Mouse (Mus musculus) neural tube, embryonic 13.5 days (tissue): Measurements from ENCODE around the gene Axin1. TPM values are rescaled to one million over a fixed set of nuclear protein-coding genes. Genes with fewer than 3 reads are reported as not detected.

ENCODE experiments used
- ATAC-seq: fragments of 200-750 bp; cut with Nextera tagmentation; 2 replicates; pipeline ENCODE4 v1.8.0; 2017; ENCODE audit warnings: low read depth, mild to moderate bottlenecking, moderate TSS enrichment, moderate library complexity
- H3K27ac ChIP-seq: fragments of 300-500 bp; sonication (generic); replicated peaks from 2 replicates; pipeline ENCODE4 v1.5.1; 2015; ENCODE audit warnings: moderate library complexity, mild to moderate bottlenecking, inconsistent platforms
- H3K27me3 ChIP-seq: fragments of 300-500 bp; sonication (generic); 2 replicates; pipeline ENCODE4 v1.6.1; 2015; ENCODE audit warnings: mild to moderate bottlenecking, inconsistent platforms
- H3K36me3 ChIP-seq: fragments of 300-500 bp; sonication (generic); 2 replicates; pipeline ENCODE4 v1.6.1; 2015; ENCODE audit warnings: mild to moderate bottlenecking, inconsistent platforms
- H3K4me1 ChIP-seq: fragments of 300-500 bp; sonication (generic); replicated peaks from 2 replicates; pipeline ENCODE4 v1.6.1; 2015; ENCODE audit warnings: inconsistent platforms
- H3K4me2 ChIP-seq: fragments of 300-500 bp; sonication (generic); 2 replicates; pipeline ENCODE4 v1.6.1; 2015; ENCODE audit warnings: inconsistent platforms, mild to moderate bottlenecking, moderate library complexity
- H3K4me3 ChIP-seq: fragments of 300-500 bp; sonication (generic); 2 replicates; pipeline ENCODE4 v1.5.1; 2015; ENCODE audit warnings: mild to moderate bottlenecking, inconsistent platforms
- H3K9ac ChIP-seq: fragments of 300-500 bp; sonication (generic); 2 replicates; pipeline ENCODE4 v1.6.1; 2015; ENCODE audit warnings: moderate library complexity, mild to moderate bottlenecking, inconsistent platforms
- H3K9me3 ChIP-seq: fragments of 300-500 bp; sonication (generic); 2 replicates; pipeline ENCODE4 v1.6.1; 2016; ENCODE audit warnings: inconsistent platforms
- WGBS: fragments of 180-500 bp; shearing (Covaris S2); methylation state at CpG from one replicate; pipeline ENCODE4 v1.1.7; 2015; 5-methylcytosine and 5-hydroxymethylcytosine counted together
- polyA plus RNA-seq: library from polyadenylated mRNA; unstranded; fragments of >200 nt; fragmentation: Nextera tagmentation; extraction: Ambion mirVana; gene quantifications from 2 replicates; pipeline ENCODE4 v1.2.1, GENCODE M21; 2015

Gene Axin1
- polyA plus RNA-seq, 1 experiment from 2014 or later, result 11.6 TPM

DNA sequence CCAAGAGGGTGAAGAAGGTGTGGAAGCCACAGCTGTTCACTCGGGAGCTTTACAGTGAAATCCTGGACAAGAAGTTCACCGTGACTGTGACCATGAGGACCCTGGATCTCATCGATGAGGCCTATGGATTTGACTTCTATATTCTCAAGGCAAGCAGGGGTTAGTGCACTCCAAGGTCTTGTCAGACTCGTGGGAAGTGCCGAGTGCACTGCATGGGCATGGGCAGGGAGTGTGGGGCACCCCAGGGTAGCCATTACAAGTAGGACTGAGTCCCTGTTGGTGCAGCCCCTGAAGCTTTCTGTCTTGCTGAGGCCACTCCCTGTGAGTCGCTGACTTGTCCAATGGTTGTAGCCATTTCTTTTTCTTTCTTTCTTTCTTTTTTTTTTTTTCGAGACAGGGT, 13.9 kb upstream of the Axin1 start:
- ATAC-seq, result no peak
- H3K4me3 ChIP-seq, result peak overlapping the region; percentile 68
- H3K27me3 ChIP-seq, result peaks cover 3% of the 10 kb centered on the region; the same call in 1 of the 2 replicates
- no peaks in the 10 kb centered on the region for H3K9me3 ChIP-seq
- 90% methylated on average over 7 of the region's 7 CpGs for WGBS
- H3K4me2 ChIP-seq, result peak overlapping the region; percentile 92
- H3K9ac ChIP-seq, result peak overlapping the region; percentile 81
- H3K27ac ChIP-seq, result no peak overlapping the region
- H3K36me3 ChIP-seq, result peaks cover 43% of the 10 kb centered on the region
- H3K4me1 ChIP-seq, result peaks cover 21% of the 10 kb centered on the region

DNA sequence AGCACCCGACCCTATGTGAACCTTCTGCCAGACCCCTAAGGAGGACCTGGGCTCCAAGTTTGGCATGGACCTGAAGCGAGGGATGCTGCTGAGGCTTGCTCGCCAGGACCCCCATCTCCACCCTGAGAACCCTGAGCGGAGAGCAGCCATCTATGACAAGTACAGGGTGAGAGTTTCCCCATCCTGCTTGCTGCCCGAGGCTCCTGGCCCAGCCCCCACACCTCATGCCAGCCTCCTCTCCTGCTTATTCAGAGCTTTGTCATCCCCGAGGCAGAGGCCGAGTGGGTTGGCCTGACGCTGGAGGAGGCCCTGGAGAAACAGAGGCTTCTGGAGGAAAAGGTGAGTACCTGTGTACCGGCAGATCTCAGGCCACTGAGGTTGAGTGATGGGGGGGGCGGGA, 13.3 kb upstream of the Axin1 start:
- 97% methylated on average over 10 of the region's 10 CpGs for WGBS
- Histone ChIP-seq H3K27ac (no peak overlapping the region), H3K4me3 (no peak overlapping the region), H3K9me3 (no peaks in the 10 kb centered on the region), H3K36me3 (peaks cover 50% of the 10 kb centered on the region), H3K4me2 (no peak overlapping the region), H3K27me3 (no peaks in the 10 kb centered on the region), H3K9ac (no peak overlapping the region), H3K4me1 (peaks cover 21% of the 10 kb centered on the region)
- ATAC-seq, result no peak

- WGBS, result 77% methylated on average over 18 of the region's 18 CpGs
- ATAC-seq, result no peak
- no peak overlapping the region for H3K27ac ChIP-seq
These were observed 7.3 kb upstream of the Axin1 start for GRCm38 (mm10) chr17:26131062-26131732.

GRCm38 (mm10) chr17:26131856-26132853, 6.3 kb upstream of the Axin1 start:
- Histone ChIP-seq H3K36me3 (peaks cover 60% of the 10 kb centered on the region), H3K4me1 (no peaks in the 10 kb centered on the region), H3K9ac (no peak overlapping the region), H3K4me2 (no peak overlapping the region), H3K27me3 (no peaks in the 10 kb centered on the region), H3K27ac (no peak overlapping the region), H3K9me3 (no peaks in the 10 kb centered on the region), H3K4me3 (no peak overlapping the region)
- no peak for ATAC-seq
- 89% methylated on average over 18 of the region's 18 CpGs for WGBS

More at GRCm38 (mm10) chr17:26131062-26131732, 7.3 kb upstream of the Axin1 start:
- Histone ChIP-seq H3K9ac (no peak overlapping the region), H3K36me3 (peaks cover 70% of the 10 kb centered on the region), H3K4me1 (no peaks in the 10 kb centered on the region), H3K4me3 (no peak overlapping the region), H3K27me3 (no peaks in the 10 kb centered on the region), H3K9me3 (no peaks in the 10 kb centered on the region), H3K4me2 (no peak overlapping the region)

GRCm38 (mm10) chr17:26137106-26137750, 1.3 kb upstream of the Axin1 start:
- no peaks in the 10 kb centered on the region for H3K27me3 ChIP-seq

GRCm38 (mm10) chr17:26137751-26138130, 747 bp upstream of the Axin1 start:
- ATAC-seq, result no peak
- Histone ChIP-seq H3K27ac (peak overlapping the region; percentile 97), H3K4me1 (peaks cover 29% of the 10 kb centered on the region), H3K4me2 (peak overlapping the region; percentile 87), H3K27me3 (no peaks in the 10 kb centered on the region), H3K36me3 (peaks cover 9% of the 10 kb centered on the region), H3K9ac (peak overlapping the region; percentile 57), H3K4me3 (peak overlapping the region; percentile 95), H3K9me3 (no peaks in the 10 kb centered on the region)
- WGBS, result 77% methylated on average over 2 of the region's 2 CpGs

More at GRCm38 (mm10) chr17:26137106-26137750, 1.3 kb upstream of the Axin1 start:
- Histone ChIP-seq H3K4me2 (no peak overlapping the region), H3K9me3 (no peaks in the 10 kb centered on the region), H3K4me3 (peak overlapping the region; percentile 95; the same call in 1 of the 2 replicates), H3K27ac (no peak overlapping the region), H3K36me3 (peaks cover 10% of the 10 kb centered on the region), H3K4me1 (peaks cover 29% of the 10 kb centered on the region), H3K9ac (no peak overlapping the region)
- no peak for ATAC-seq
- 92% methylated on average over 11 of the region's 11 CpGs for WGBS

GRCm38 (mm10) chr17:26138901-26139381, 453 bp downstream of the Axin1 start:
- Histone ChIP-seq H3K4me3 (peak overlapping the region; percentile 95), H3K36me3 (peaks cover 16% of the 10 kb centered on the region), H3K9me3 (no peaks in the 10 kb centered on the region), H3K4me2 (peak overlapping the region; percentile 87), H3K27ac (peak overlapping the region; percentile 97), H3K27me3 (no peaks in the 10 kb centered on the region), H3K4me1 (peaks cover 29% of the 10 kb centered on the region), H3K9ac (peak overlapping the region; percentile 99)
- ATAC-seq, result peak; percentile 76
- under 1% methylated on average over 55 of the region's 58 CpGs for WGBS

DNA sequence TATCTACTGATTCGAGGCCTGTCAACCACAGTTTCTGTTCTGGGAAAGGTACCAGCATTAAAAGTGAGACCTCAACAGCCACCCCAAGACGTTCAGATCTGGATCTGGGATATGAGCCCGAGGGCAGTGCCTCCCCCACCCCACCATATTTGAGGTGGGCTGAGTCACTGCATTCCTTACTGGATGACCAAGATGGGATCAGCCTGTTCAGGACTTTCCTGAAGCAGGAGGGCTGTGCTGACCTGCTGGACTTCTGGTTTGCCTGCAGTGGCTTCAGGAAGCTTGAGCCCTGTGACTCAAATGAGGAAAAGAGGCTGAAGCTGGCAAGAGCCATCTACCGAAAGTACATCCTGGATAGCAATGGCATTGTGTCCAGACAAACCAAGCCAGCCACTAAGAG, 4.3 kb downstream of the Axin1 start:
- ATAC-seq, result no peak
- Histone ChIP-seq H3K9ac (no peak overlapping the region), H3K36me3 (peaks cover 49% of the 10 kb centered on the region), H3K4me1 (peaks cover 25% of the 10 kb centered on the region), H3K4me3 (no peak overlapping the region), H3K27me3 (no peaks in the 10 kb centered on the region), H3K27ac (no peak overlapping the region), H3K4me2 (no peak overlapping the region), H3K9me3 (no peaks in the 10 kb centered on the region)
- WGBS, result 92% methylated on average over 4 of the region's 4 CpGs

DNA sequence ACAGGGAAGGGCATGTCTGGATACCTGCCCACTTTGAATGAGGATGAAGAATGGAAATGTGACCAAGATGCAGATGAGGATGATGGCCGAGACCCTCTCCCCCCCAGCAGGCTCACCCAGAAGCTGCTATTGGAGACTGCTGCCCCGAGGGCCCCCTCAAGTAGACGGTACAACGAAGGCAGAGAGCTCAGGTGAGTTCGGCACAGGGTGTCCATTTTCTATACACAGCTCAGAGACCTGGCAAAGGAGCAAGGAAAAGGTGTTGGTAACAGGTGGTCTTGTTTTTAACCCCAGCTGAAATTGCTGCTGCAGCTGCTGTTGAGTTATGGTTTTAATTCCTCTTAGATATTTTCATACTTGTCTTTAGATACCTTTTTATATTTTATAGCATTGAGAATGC, 4.9 kb downstream of the Axin1 start:
- WGBS, result 97% methylated on average over 5 of the region's 5 CpGs
- no peak overlapping the region for H3K9ac ChIP-seq
- H3K36me3 ChIP-seq, result peaks cover 55% of the 10 kb centered on the region
- H3K9me3 ChIP-seq, result no peaks in the 10 kb centered on the region
- H3K4me3 ChIP-seq, result no peak overlapping the region
- no peak for ATAC-seq
- no peak overlapping the region for H3K27ac ChIP-seq
- H3K4me1 ChIP-seq, result peaks cover 21% of the 10 kb centered on the region
- H3K4me2 ChIP-seq, result no peak overlapping the region
- H3K27me3 ChIP-seq, result no peaks in the 10 kb centered on the region

- peaks cover 85% of the 10 kb centered on the region for H3K36me3 ChIP-seq
- H3K4me2 ChIP-seq, result no peak overlapping the region
- 83% methylated on average over 2 of the region's 2 CpGs for WGBS
- no peak for ATAC-seq
- no peak overlapping the region for H3K4me3 ChIP-seq
- H3K9ac ChIP-seq, result no peak overlapping the region
- no peaks in the 10 kb centered on the region for H3K9me3 ChIP-seq
- no peaks in the 10 kb centered on the region for H3K4me1 ChIP-seq
- no peaks in the 10 kb centered on the region for H3K27me3 ChIP-seq
- no peak overlapping the region for H3K27ac ChIP-seq
These were observed 10.6 kb downstream of the Axin1 start for GRCm38 (mm10) chr17:26149056-26149455.

DNA sequence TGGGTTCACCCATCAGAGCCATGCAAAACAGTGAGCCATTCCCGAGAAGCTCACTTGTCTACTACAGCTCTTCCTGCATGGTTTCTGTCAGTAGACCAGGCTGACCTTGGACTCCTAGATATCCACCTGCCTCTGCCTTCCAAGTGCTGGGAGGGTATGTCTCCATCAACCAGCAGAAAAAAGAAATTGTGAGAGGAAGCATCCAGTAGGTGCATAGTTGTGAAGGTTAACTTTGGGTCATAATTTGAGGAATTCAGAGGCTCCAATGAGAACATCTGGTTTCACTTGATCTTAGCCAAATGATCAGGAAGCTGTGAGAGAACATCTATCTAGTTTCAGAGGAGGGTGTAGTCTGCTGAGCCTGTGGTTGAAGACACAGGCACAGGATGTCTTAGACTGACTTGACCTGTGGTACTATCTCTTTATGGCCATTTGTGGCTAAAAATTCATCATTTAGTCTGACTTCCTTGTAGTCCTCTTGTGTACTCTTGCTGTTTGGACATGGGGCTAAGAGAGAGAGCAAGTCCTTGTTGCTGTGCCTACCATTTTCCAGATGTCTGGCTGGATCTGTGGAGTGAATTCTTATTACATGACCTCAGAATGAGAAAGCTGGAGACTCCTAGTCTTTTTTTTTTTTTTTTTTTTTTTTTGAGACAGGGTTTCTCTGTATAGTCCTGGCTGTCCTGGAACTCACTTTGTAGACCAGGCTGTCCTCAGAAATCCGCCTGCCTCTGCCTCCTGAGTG, 13.6 kb downstream of the Axin1 start:
- Histone ChIP-seq H3K4me3 (no peak overlapping the region), H3K9me3 (no peaks in the 10 kb centered on the region), H3K27ac (no peak overlapping the region), H3K36me3 (peaks cover 66% of the 10 kb centered on the region), H3K27me3 (no peaks in the 10 kb centered on the region), H3K9ac (no peak overlapping the region), H3K4me1 (no peaks in the 10 kb centered on the region), H3K4me2 (no peak overlapping the region)
- no peak for ATAC-seq
- 97% methylated on average over 2 of the region's 2 CpGs for WGBS
